Mouse (Mus musculus) B cell, adult 2 months (primary cell): ENCODE measurements around the gene Rpgrip1.
A peak's percentile ranks its signal among the peaks of the same experiment; 100 is the strongest.
"Not testable (repeated sequence)": the region's sequence is repeated elsewhere in the genome, so short reads cannot be mapped to it uniquely, and the experiment has no call there.

Experiments
- DNase-seq, 2 experiments: peaks; one replicate each; pipeline ENCODE4 v3.0.0; 2022

Gene Rpgrip1

GRCm38 (mm10) chr14:52110346-52110745 is at the start of gene Rpgrip1:
Gene Rpgrip1, plus strand, starts transcription at chr14:52110704.
- no peak for DNase-seq

GRCm38 (mm10) chr14:52060800-52061199 is 49.7 kb upstream of the Rpgrip1 start:
- no peak for DNase-seq

- no peak for DNase-seq
These were observed 48.7 kb upstream of the Rpgrip1 start for GRCm38 (mm10) chr14:52061798-52062197.

GRCm38 (mm10) chr14:52066135-52066534 is 44.4 kb upstream of the Rpgrip1 start:
- DNase-seq, result no peak

GRCm38 (mm10) chr14:52071599-52072137 is 38.8 kb upstream of the Rpgrip1 start:
- DNase-seq, result no peak

GRCm38 (mm10) chr14:52083083-52083482 is 27.4 kb upstream of the Rpgrip1 start:
- DNase-seq, result no peak

- DNase-seq, result no peak
These were observed 16.0 kb upstream of the Rpgrip1 start for GRCm38 (mm10) chr14:52094533-52094932.

GRCm38 (mm10) chr14:52097191-52097590 is 13.3 kb upstream of the Rpgrip1 start:
- not testable (repeated sequence) for DNase-seq

- not testable (repeated sequence) for DNase-seq
These were observed 12.1 kb upstream of the Rpgrip1 start for GRCm38 (mm10) chr14:52098387-52098786.

GRCm38 (mm10) chr14:52099563-52099962 is 10.9 kb upstream of the Rpgrip1 start:
- no peak for DNase-seq

GRCm38 (mm10) chr14:52100170-52100960 is 10.1 kb upstream of the Rpgrip1 start:
- DNase-seq, result no peak

- DNase-seq, result peak in 1 of 2 experiments; percentile 33
These were observed 9.0 kb upstream of the Rpgrip1 start for GRCm38 (mm10) chr14:52101285-52102157.

- DNase-seq, result no peak
These were observed 7.0 kb upstream of the Rpgrip1 start for GRCm38 (mm10) chr14:52103474-52103855.

- peak; percentile 99 to 100 for DNase-seq
These were observed 6.4 kb upstream of the Rpgrip1 start, which contains the start of gene Hnrnpc for GRCm38 (mm10) chr14:52103856-52104676. Gene Hnrnpc, minus strand, starts transcription at chr14:52104028.

GRCm38 (mm10) chr14:52104677-52105285 is 5.7 kb upstream of the Rpgrip1 start:
- no peak for DNase-seq

GRCm38 (mm10) chr14:52105308-52105707 is 5.2 kb upstream of the Rpgrip1 start:
- DNase-seq, result no peak

GRCm38 (mm10) chr14:52106741-52107140 is 3.8 kb upstream of the Rpgrip1 start:
- DNase-seq, result no peak

- no peak for DNase-seq
These were observed 2.5 kb upstream of the Rpgrip1 start for GRCm38 (mm10) chr14:52108025-52108424.

GRCm38 (mm10) chr14:52114101-52114500 is 3.6 kb downstream of the Rpgrip1 start:
- no peak for DNase-seq

GRCm38 (mm10) chr14:52117241-52117640 is 6.7 kb downstream of the Rpgrip1 start:
- no peak for DNase-seq

- no peak for DNase-seq
These were observed 7.9 kb downstream of the Rpgrip1 start for GRCm38 (mm10) chr14:52118456-52118822.
